Mouse (Mus musculus) retina, postnatal 1 day (tissue): ENCODE measurements around the gene Krt26.

Experiments used
- DNase-seq: peaks from one replicate; pipeline ENCODE4 v3.0.0-alpha.2; 2012

Krt26 gene

DNA sequence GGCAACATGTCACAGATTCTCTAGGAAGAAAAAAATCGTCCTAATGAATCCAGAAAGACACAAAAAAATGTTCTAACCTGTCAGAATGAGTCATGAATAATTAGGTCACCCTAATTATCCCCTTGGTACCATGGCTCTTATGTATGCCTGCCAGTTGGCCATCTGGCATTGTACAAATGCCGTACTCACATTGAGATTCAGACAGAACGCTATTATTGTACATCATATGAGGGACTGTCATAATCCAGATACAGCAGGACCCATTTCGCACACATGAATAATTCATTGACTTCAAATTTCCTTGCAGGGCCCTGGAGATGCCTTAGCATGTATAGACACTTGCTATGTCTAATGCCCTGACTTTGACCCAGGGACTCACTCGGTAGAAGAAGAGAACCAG is 53.8 kb downstream of the Krt26 start:
- peak; percentile 78 for DNase-seq

DNA sequence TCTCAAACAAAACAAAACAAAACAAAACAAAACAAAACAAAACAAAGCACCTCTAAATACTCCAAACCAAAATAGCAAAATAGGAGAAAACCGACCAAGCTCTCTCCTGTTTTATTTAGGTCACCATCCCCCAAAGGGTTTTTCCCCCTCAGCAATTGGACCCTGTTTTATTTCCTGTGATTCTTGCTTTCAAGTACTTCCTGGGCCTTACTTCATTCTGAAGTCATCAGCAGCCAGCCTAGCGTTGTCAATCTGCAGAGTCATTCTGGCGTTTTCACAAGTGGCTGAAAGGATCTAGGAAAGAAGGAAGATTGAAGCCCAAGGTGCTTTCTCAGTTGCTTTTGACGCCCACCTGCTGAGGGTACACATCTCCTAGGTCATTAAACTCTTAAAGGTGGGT is 54.4 kb downstream of the Krt26 start:
- DNase-seq: no peak

DNA sequence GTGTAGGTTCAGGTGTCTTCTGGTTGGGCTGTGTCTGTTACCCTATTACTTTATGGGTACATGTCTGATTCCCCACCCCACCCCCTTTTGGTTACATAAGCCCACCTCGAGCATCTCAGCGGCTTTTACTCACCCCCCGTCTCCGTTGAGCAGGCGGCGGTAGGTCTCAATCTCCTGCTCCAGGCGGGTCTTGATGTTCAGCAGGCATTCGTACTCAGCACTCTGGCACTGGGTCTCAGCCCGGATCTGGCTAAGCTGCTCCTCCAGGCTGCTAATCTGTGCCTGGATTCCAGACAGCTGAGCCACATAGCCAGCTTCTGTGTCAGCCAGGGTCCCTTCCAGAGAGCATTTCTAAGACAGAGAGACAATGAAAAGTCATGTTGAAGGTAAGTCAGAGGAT is 56.6 kb downstream of the Krt26 start:
- DNase-seq: peak; percentile 53

DNA sequence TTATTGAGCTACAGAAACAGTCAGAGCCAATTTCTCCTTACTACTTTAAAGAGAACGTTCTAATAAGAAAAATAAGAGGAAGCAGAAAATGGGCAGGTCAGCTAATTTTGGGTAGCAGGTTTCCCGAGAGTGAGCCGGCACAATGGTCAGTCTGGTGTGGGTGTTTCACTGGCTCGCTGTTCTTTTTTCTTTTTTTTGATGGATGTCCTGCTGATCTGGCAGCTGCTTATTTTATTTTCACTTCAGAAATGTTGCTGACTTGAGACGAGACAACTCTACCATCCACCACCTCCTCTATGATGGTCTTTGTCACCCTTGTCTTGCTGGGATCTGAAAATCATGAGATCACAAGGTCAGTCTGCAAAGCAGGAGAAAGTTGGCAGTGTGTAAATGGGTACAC is 57.8 kb downstream of the Krt26 start:
- DNase-seq: no peak
